Mouse (Mus musculus) lung, postnatal 36 days (tissue): ENCODE measurements around the gene Nxn.

ENCODE experiments used
- DNase-seq: peaks from one replicate; pipeline ENCODE4 v3.0.0; 2022; ENCODE audit warnings: mixed read lengths

Gene Nxn

GRCm38 (mm10) chr11:76361422-76361821 is 37.5 kb downstream of the Nxn start:
- DNase-seq = no peak

GRCm38 (mm10) chr11:76360255-76360654 is 38.7 kb downstream of the Nxn start:
- DNase-seq = no peak

- peak; percentile 30 for DNase-seq
Measured at GRCm38 (mm10) chr11:76358628-76359320, 40.2 kb downstream of the Nxn start.

- DNase-seq = no peak
Measured at GRCm38 (mm10) chr11:76357464-76357863, 41.5 kb downstream of the Nxn start.

GRCm38 (mm10) chr11:76356091-76356490 is 42.8 kb downstream of the Nxn start:
- DNase-seq = no peak

GRCm38 (mm10) chr11:76355425-76355824 is 43.5 kb downstream of the Nxn start:
- DNase-seq = no peak

- DNase-seq = no peak
Measured at GRCm38 (mm10) chr11:76352861-76353558, 45.9 kb downstream of the Nxn start.

- DNase-seq = peak; percentile 18
Measured at GRCm38 (mm10) chr11:76351624-76352011, 47.3 kb downstream of the Nxn start.

GRCm38 (mm10) chr11:76350931-76351623 is 47.9 kb downstream of the Nxn start:
- DNase-seq = no peak

- DNase-seq = no peak
Measured at GRCm38 (mm10) chr11:76349833-76350232, 49.1 kb downstream of the Nxn start.

GRCm38 (mm10) chr11:76347589-76347988 is 51.4 kb downstream of the Nxn start:
- DNase-seq = no peak

- DNase-seq = no peak
Measured at GRCm38 (mm10) chr11:76343031-76343430, 55.9 kb downstream of the Nxn start.

GRCm38 (mm10) chr11:76341884-76342645 is 56.9 kb downstream of the Nxn start:
- no peak for DNase-seq

GRCm38 (mm10) chr11:76341163-76341562 is 57.8 kb downstream of the Nxn start:
- DNase-seq = no peak

- no peak for DNase-seq
Measured at GRCm38 (mm10) chr11:76339830-76340229, 59.1 kb downstream of the Nxn start.

- DNase-seq = no peak
Measured at GRCm38 (mm10) chr11:76339141-76339540, 59.8 kb downstream of the Nxn start.

GRCm38 (mm10) chr11:76338656-76339055 is 60.3 kb downstream of the Nxn start:
- DNase-seq = no peak

- peak; percentile 70 for DNase-seq
Measured at GRCm38 (mm10) chr11:76337764-76338163, 61.2 kb downstream of the Nxn start.

- no peak for DNase-seq
Measured at GRCm38 (mm10) chr11:76337236-76337635, 61.7 kb downstream of the Nxn start.

GRCm38 (mm10) chr11:76336224-76336623 is 62.7 kb downstream of the Nxn start:
- no peak for DNase-seq

GRCm38 (mm10) chr11:76334966-76335365 is 64.0 kb downstream of the Nxn start:
- DNase-seq = no peak

- no peak for DNase-seq
Measured at GRCm38 (mm10) chr11:76332240-76332639, 66.7 kb downstream of the Nxn start.
